Mouse (Mus musculus) limb, embryonic 13.5 days (tissue): ENCODE measurements around the gene Arrdc2. TPM values are rescaled to one million over a fixed set of nuclear protein-coding genes. Genes with fewer than 3 reads are reported as not detected.

Experiments used
- ATAC-seq: fragments of 200-750 bp; cut with Nextera tagmentation; 2 replicates; pipeline ENCODE4 v1.8.0; 2017; ENCODE audit warnings: low read depth, moderate number of reproducible peaks, moderate TSS enrichment; ENCODE audit not compliant: low FRiP score
- H3K27ac ChIP-seq: fragments of 300-500 bp; sonication (generic); 2 replicates; pipeline ENCODE4 v1.5.1; 2015; ENCODE audit warnings: inconsistent platforms, mild to moderate bottlenecking, moderate library complexity
- H3K27me3 ChIP-seq: fragments of 300-500 bp; sonication (generic); 2 replicates; pipeline ENCODE4 v1.6.1; 2015; ENCODE audit warnings: mild to moderate bottlenecking, inconsistent platforms
- H3K36me3 ChIP-seq: fragments of 300-500 bp; sonication (generic); 2 replicates; pipeline ENCODE4 v1.6.1; 2015; ENCODE audit warnings: inconsistent platforms, mild to moderate bottlenecking, moderate library complexity
- H3K4me1 ChIP-seq: fragments of 300-500 bp; sonication (generic); 2 replicates; pipeline ENCODE4 v1.6.1; 2015; ENCODE audit warnings: inconsistent platforms
- H3K4me2 ChIP-seq: fragments of 300-500 bp; sonication (generic); replicated peaks from 2 replicates; pipeline ENCODE4 v1.6.1; 2015; ENCODE audit warnings: inconsistent platforms, mild to moderate bottlenecking, moderate library complexity
- H3K4me3 ChIP-seq: fragments of 300-500 bp; sonication (generic); 2 replicates; pipeline ENCODE4 v1.5.1; 2015; ENCODE audit warnings: moderate library complexity, mild to moderate bottlenecking, inconsistent platforms
- H3K9ac ChIP-seq: fragments of 300-500 bp; sonication (generic); 2 replicates; pipeline ENCODE4 v1.6.1; 2015; ENCODE audit warnings: mild to moderate bottlenecking, inconsistent platforms
- H3K9me3 ChIP-seq: fragments of 300-500 bp; sonication (generic); 2 replicates; pipeline ENCODE4 v1.6.1; 2016; ENCODE audit warnings: inconsistent platforms
- WGBS: fragments of 180-500 bp; shearing (Covaris S2); methylation state at CpG from one replicate; pipeline ENCODE4 v1.1.7; 2015; 5-methylcytosine and 5-hydroxymethylcytosine counted together
- polyA plus RNA-seq: library from polyadenylated mRNA; unstranded; fragments of >200 nt; fragmentation: Nextera tagmentation; extraction: Ambion mirVana; gene quantifications from 2 replicates; pipeline ENCODE4 v1.2.1, GENCODE M21; 2015

The Arrdc2 gene
- polyA plus RNA-seq, 1 experiment from 2014 or later: 6.1 TPM

GRCm38 (mm10) chr8:70802786-70803510, 36.6 kb downstream of the Arrdc2 start:
- WGBS: 66% methylated on average over 11 of the region's 11 CpGs
- H3K27me3 ChIP-seq: peaks cover 83% of the 10 kb centered on the region
- H3K9me3 ChIP-seq: no peaks in the 10 kb centered on the region
- no peak overlapping the region for H3K4me3 ChIP-seq
- no peaks in the 10 kb centered on the region for H3K36me3 ChIP-seq
- H3K9ac ChIP-seq: no peak overlapping the region
- ATAC-seq: no peak
- H3K27ac ChIP-seq: no peak overlapping the region
- no peak overlapping the region for H3K4me2 ChIP-seq
- peaks cover 16% of the 10 kb centered on the region for H3K4me1 ChIP-seq

- Histone ChIP-seq H3K36me3 (no peaks in the 10 kb centered on the region), H3K9me3 (no peaks in the 10 kb centered on the region), H3K27ac (no peak overlapping the region), H3K4me1 (peaks cover 21% of the 10 kb centered on the region), H3K9ac (no peak overlapping the region), H3K4me3 (no peak overlapping the region), H3K4me2 (no peak overlapping the region), H3K27me3 (peaks cover 86% of the 10 kb centered on the region)
- 83% methylated on average over 1 of the region's 1 CpGs for WGBS
- ATAC-seq: no peak
Observed at GRCm38 (mm10) chr8:70801830-70802229, 37.7 kb downstream of the Arrdc2 start.

- Histone ChIP-seq H3K27me3 (peaks cover 85% of the 10 kb centered on the region), H3K36me3 (no peaks in the 10 kb centered on the region), H3K27ac (no peak overlapping the region), H3K4me3 (no peak overlapping the region), H3K4me2 (no peak overlapping the region), H3K4me1 (peaks cover 27% of the 10 kb centered on the region), H3K9ac (no peak overlapping the region), H3K9me3 (no peaks in the 10 kb centered on the region)
- 28% methylated on average over 15 of the region's 15 CpGs for WGBS
- ATAC-seq: no peak
Observed at GRCm38 (mm10) chr8:70801156-70801555, 38.4 kb downstream of the Arrdc2 start.

- Histone ChIP-seq H3K27ac (no peak overlapping the region), H3K4me2 (no peak overlapping the region), H3K27me3 (peaks cover 84% of the 10 kb centered on the region), H3K4me1 (peaks cover 28% of the 10 kb centered on the region), H3K36me3 (no peaks in the 10 kb centered on the region), H3K9ac (no peak overlapping the region), H3K4me3 (no peak overlapping the region), H3K9me3 (no peaks in the 10 kb centered on the region)
- ATAC-seq: no peak
- WGBS: 54% methylated on average over 10 of the region's 10 CpGs
Observed at GRCm38 (mm10) chr8:70800648-70801047, 38.9 kb downstream of the Arrdc2 start.

GRCm38 (mm10) chr8:70798281-70798680, 41.2 kb downstream of the Arrdc2 start:
- peaks cover 18% of the 10 kb centered on the region for H3K4me1 ChIP-seq
- 14% methylated on average over 15 of the region's 15 CpGs for WGBS
- peaks cover 72% of the 10 kb centered on the region for H3K27me3 ChIP-seq
- H3K9ac ChIP-seq: peak overlapping the region; percentile 60
- no peak for ATAC-seq
- no peak overlapping the region for H3K27ac ChIP-seq
- peak overlapping the region; percentile 89 for H3K4me2 ChIP-seq
- peak overlapping the region; percentile 56 for H3K4me3 ChIP-seq
- no peaks in the 10 kb centered on the region for H3K36me3 ChIP-seq
- H3K9me3 ChIP-seq: no peaks in the 10 kb centered on the region

GRCm38 (mm10) chr8:70797081-70798070, 42.1 kb downstream of the Arrdc2 start:
- ATAC-seq: peak; percentile 90
- Histone ChIP-seq H3K4me1 (peaks cover 26% of the 10 kb centered on the region), H3K4me3 (peak overlapping the region; percentile 56), H3K36me3 (no peaks in the 10 kb centered on the region), H3K9ac (peak overlapping the region; percentile 62), H3K9me3 (no peaks in the 10 kb centered on the region), H3K27ac (no peak overlapping the region; the same call in 1 of the 2 replicates), H3K27me3 (peaks cover 63% of the 10 kb centered on the region), H3K4me2 (peak overlapping the region; percentile 89)
- WGBS: under 1% methylated on average over 57 of the region's 57 CpGs

GRCm38 (mm10) chr8:70796403-70797080, 43.0 kb downstream of the Arrdc2 start:
- H3K27ac ChIP-seq: no peak overlapping the region; the same call in 1 of the 2 replicates

GRCm38 (mm10) chr8:70795370-70795769, 44.1 kb downstream of the Arrdc2 start:
- ATAC-seq: no peak
- Histone ChIP-seq H3K4me1 (peaks cover 42% of the 10 kb centered on the region), H3K27ac (no peak overlapping the region), H3K27me3 (peaks cover 44% of the 10 kb centered on the region), H3K9me3 (no peaks in the 10 kb centered on the region), H3K4me3 (no peak overlapping the region), H3K9ac (no peak overlapping the region), H3K4me2 (no peak overlapping the region), H3K36me3 (no peaks in the 10 kb centered on the region)
- WGBS: 79% methylated on average over 2 of the region's 2 CpGs

More at GRCm38 (mm10) chr8:70796403-70797080, 43.0 kb downstream of the Arrdc2 start:
- WGBS: 2% methylated on average over 54 of the region's 54 CpGs
- Histone ChIP-seq H3K4me1 (peaks cover 31% of the 10 kb centered on the region), H3K36me3 (no peaks in the 10 kb centered on the region), H3K9ac (peak overlapping the region; percentile 62), H3K9me3 (no peaks in the 10 kb centered on the region), H3K4me2 (peak overlapping the region; percentile 89), H3K4me3 (peak overlapping the region; percentile 56), H3K27me3 (peaks cover 55% of the 10 kb centered on the region)
- ATAC-seq: no peak

GRCm38 (mm10) chr8:70794215-70794614, 45.3 kb downstream of the Arrdc2 start:
- 86% methylated on average over 2 of the region's 2 CpGs for WGBS
- Histone ChIP-seq H3K27ac (no peak overlapping the region), H3K9me3 (no peaks in the 10 kb centered on the region), H3K9ac (no peak overlapping the region), H3K36me3 (peaks cover 2% of the 10 kb centered on the region), H3K4me3 (no peak overlapping the region), H3K4me2 (no peak overlapping the region), H3K27me3 (peaks cover 33% of the 10 kb centered on the region), H3K4me1 (peaks cover 48% of the 10 kb centered on the region)
- ATAC-seq: no peak

- H3K9me3 ChIP-seq: no peaks in the 10 kb centered on the region
- H3K9ac ChIP-seq: no peak overlapping the region
- H3K4me3 ChIP-seq: peak overlapping the region; percentile 76
- peaks cover 18% of the 10 kb centered on the region for H3K36me3 ChIP-seq
- H3K27me3 ChIP-seq: peaks cover 18% of the 10 kb centered on the region
- peaks cover 44% of the 10 kb centered on the region for H3K4me1 ChIP-seq
- H3K4me2 ChIP-seq: peak overlapping the region; percentile 79
- peak; percentile 34; the same call in 1 of the 2 replicates for ATAC-seq
- peak overlapping the region; percentile 82 for H3K27ac ChIP-seq
- WGBS: under 1% methylated on average over 20 of the region's 20 CpGs
Observed at GRCm38 (mm10) chr8:70792700-70793099, 46.8 kb downstream of the Arrdc2 start.

- Histone ChIP-seq H3K4me2 (peak overlapping the region; percentile 79), H3K27me3 (peaks cover 16% of the 10 kb centered on the region), H3K4me3 (peak overlapping the region; percentile 76), H3K9me3 (no peaks in the 10 kb centered on the region), H3K9ac (peak overlapping the region; percentile 88), H3K27ac (peak overlapping the region; percentile 82), H3K36me3 (peaks cover 23% of the 10 kb centered on the region), H3K4me1 (peaks cover 42% of the 10 kb centered on the region)
- ATAC-seq: peak; percentile 81
- 5% methylated on average over 57 of the region's 58 CpGs for WGBS
Observed at GRCm38 (mm10) chr8:70791975-70792691, 47.4 kb downstream of the Arrdc2 start.
